Mouse (Mus musculus): ENCODE data around the gene Ccdc126. TPM values are rescaled to one million over a fixed set of nuclear protein-coding genes. Genes with fewer than 3 reads are reported as not detected.
A peak's percentile ranks its signal among the peaks of the same experiment; 100 is the strongest.

Ccdc126 gene
- polyA plus RNA-seq, 1 experiment from 2014 or later, result 3.0 TPM

DNA sequence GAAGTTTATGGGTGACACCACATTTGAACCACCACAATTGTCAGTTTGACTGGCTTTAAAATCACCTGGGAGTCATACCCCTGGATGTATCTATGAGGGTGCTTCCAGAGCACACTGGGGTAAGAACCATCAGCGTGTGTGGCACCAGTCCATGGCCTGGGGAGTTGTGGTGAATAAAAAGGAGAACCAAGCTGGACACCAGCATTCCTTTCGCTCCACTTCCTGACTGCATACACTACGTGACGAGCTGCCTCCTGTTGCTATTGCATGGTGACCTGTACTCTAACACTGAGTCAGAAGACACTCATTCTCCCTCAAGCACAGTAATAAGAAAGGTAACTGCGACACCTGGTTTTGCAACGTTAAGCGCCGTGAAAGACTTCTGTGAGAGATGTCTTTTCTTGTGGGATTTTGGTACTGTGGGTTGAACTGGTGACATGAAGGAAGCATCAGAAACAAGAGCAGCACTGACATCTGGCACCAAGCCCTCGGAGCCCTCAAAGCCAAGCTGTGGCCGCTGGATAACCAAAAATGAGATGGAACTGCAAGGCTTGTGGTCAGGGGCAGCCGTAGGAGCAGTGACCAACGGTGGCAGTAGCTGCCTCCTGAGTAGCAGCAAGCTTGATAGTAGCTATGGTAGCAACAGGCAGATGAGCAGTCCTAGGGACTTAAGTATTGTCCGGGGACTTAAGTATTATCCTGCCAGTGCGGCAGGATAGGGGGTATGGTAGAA lies 24.8 kb downstream of the Ccdc126 start:
- no peak for DNase-seq
- Histone ChIP-seq H3K27me3 (no peaks in the 10 kb centered on the region), H3K4me3 (replicated peaks) (no peak overlapping the region), H3K4me2 (no peak overlapping the region), H3K4me1 (replicated peaks) (no peaks in the 10 kb centered on the region), H3K36me3 (no peaks in the 10 kb centered on the region), H3K9ac (no peak overlapping the region), H3K27ac (no peak overlapping the region), H3K9me3 (replicated peaks) (no peaks in the 10 kb centered on the region)
- WGBS (ENCODE audit: insufficient replicate concordance), result 55% methylated on average over 14 of the region's 14 CpGs
- ATAC-seq (ENCODE audit: low read depth), result no peak

DNA sequence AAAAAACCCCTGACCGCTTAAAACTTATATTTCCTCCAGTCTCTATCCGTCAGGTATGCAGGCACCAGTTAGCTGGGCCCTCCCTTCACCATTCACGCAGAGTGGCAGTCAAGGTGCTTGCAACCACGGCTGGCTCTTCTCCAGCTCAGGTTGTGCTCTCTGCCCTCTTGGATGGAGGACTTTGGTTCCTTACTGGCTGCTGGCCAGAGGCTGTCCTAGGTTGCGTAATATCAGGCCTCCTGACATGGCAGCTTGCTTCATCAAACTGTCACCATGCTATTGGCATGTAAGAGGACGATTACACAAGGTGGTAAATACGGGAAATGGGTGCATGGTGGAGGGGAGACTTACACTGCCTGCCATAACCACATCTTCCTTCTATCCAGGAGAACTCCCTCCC lies 30.8 kb downstream of the Ccdc126 start:
- no peak for DNase-seq
- Histone ChIP-seq H3K4me2 (no peak overlapping the region), H3K9ac (no peak overlapping the region), H3K36me3 (no peaks in the 10 kb centered on the region), H3K9me3 (replicated peaks) (no peaks in the 10 kb centered on the region), H3K4me3 (replicated peaks) (no peak overlapping the region), H3K4me1 (replicated peaks) (no peaks in the 10 kb centered on the region), H3K27me3 (no peaks in the 10 kb centered on the region), H3K27ac (no peak overlapping the region)
- WGBS (ENCODE audit: insufficient replicate concordance), result 66% methylated on average over 7 of the region's 7 CpGs
- peak; percentile 23; the same call in 1 of the 2 replicates for ATAC-seq (ENCODE audit: low read depth)

DNA sequence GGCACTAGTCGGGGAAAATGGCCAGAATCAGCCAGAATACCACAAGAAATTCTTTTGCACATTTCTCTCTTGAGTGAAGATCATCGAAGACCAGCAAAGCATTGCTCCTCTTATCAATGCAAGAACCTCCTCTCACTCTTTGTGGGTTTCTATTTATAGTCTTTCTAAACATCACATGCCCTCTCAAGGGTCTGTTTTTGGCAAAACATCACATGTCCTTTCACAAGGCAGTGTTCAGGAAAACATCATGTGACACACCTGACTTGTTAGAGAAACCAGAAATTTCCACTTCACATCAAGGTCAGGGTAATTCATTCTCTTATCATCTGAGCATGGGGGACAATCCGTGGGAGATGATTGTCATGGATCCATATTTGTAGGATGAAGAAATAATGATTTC lies 35.5 kb downstream of the Ccdc126 start:
- 49% methylated on average over 3 of the region's 3 CpGs for WGBS (ENCODE audit: insufficient replicate concordance)
- Histone ChIP-seq H3K36me3 (no peaks in the 10 kb centered on the region), H3K4me2 (no peak overlapping the region), H3K27me3 (no peaks in the 10 kb centered on the region), H3K27ac (no peak overlapping the region), H3K9me3 (replicated peaks) (no peaks in the 10 kb centered on the region), H3K4me1 (replicated peaks) (no peaks in the 10 kb centered on the region), H3K9ac (no peak overlapping the region), H3K4me3 (replicated peaks) (no peak overlapping the region)
- ATAC-seq (ENCODE audit: low read depth) (no peak), DNase-seq (no peak)

DNA sequence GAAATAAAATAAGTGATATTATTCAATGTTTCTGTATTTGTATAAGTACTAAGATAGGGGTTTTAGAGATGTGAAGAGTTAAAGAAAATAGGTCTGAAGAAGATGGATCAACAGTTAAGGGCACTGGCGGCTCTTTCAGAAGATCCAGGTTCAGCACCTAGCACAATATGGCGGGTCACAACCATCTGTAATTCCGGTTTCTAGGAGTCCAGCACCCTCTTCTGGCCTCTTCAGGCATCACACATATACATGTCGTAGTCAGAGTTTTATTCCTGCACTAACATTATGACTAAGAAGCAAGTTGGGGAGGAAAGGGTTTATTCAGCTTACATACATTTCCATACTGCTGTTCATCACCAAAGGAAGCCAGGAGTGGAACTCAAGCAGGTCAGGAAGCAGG lies 36.1 kb downstream of the Ccdc126 start:
- DNase-seq (no peak), ATAC-seq (ENCODE audit: low read depth) (no peak)
- no peak overlapping the region for H3K27ac ChIP-seq
- no peak overlapping the region for H3K9ac ChIP-seq
- no peaks in the 10 kb centered on the region for H3K36me3 ChIP-seq
- no peaks in the 10 kb centered on the region for H3K27me3 ChIP-seq
- WGBS (ENCODE audit: insufficient replicate concordance), result 47% methylated on average over 4 of the region's 4 CpGs
- H3K9me3 ChIP-seq (replicated peaks), result no peaks in the 10 kb centered on the region
- no peak overlapping the region for H3K4me3 ChIP-seq (replicated peaks)
- no peaks in the 10 kb centered on the region for H3K4me1 ChIP-seq (replicated peaks)
- H3K4me2 ChIP-seq, result no peak overlapping the region

DNA sequence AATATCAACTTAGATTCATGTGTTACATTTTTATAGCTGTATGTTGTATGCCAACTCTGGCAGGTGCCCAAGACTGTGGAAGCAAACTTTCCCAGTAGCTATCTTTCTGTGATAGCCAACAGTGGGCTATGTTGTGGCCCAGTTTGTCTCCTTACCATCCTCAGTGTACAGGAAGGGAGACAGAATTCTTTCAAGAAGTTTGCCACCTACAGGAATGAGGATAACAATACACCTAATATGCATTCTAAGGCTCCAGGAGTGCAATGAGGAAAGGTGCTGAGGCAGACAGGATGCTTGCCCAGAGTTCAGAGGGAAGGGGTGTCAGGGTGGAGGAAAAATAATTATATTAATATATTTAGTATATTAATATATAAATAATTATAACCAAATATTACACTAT lies 41.3 kb downstream of the Ccdc126 start:
- no peak overlapping the region for H3K9ac ChIP-seq
- H3K9me3 ChIP-seq (replicated peaks), result no peaks in the 10 kb centered on the region
- no peak for DNase-seq
- no peak overlapping the region for H3K4me2 ChIP-seq
- no peak overlapping the region for H3K4me3 ChIP-seq (replicated peaks)
- no peaks in the 10 kb centered on the region for H3K4me1 ChIP-seq (replicated peaks)
- no peaks in the 10 kb centered on the region for H3K36me3 ChIP-seq
- H3K27ac ChIP-seq, result no peak overlapping the region
- H3K27me3 ChIP-seq, result no peaks in the 10 kb centered on the region
- no peak for ATAC-seq (ENCODE audit: low read depth)

DNA sequence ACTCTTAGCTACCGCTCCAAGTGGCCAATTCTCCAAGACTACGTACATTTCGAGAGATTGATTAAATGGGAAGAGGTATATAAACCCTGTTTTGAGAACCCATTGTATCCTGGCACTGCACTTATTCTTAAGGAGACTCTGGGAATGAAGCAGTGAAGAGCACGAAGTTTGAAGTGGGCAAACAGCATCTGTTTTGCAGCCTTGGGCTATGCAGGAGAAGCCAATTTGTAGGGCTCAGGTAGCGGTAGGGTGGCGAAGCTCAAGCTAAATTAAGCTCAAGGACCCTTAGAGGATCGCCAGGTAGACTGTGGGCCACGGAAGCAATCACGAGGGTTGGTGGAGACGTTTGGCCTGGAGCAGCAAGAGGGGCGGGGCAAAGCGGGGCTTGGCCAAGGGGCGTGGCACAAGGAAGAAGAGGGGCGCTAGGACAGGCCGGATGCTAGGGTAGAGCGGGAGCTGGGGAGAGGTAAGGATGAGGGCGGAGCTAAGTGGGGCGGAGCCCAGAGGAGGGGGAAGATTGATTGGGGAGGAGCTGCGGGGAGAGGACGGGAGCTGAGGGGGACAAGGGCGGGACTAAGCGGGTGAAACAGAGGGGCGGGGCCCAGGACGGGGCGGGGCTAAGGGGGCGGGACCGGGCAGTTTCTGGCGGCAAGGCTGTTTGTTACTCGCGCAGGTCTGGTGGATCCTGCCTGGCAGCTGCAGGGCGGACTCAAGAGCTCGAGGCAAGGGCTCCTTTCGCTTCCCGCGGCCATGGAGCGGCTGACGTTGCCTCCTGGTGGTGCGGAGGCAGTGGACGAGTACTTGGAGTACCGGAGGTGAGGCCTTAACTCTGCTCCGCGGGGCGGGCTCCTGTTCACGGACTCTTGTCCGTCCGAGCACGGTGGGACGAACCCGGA lies 48.3 kb downstream of the Ccdc126 start, which contains the start of gene Fam221a:
Gene Fam221a (plus strand): TSS at position 581 of the 896 bp plus-strand sequence.
- no peaks in the 10 kb centered on the region for H3K36me3 ChIP-seq
- peak within 1 kb of the TSS; percentile 80 for H3K4me2 ChIP-seq
- H3K4me3 ChIP-seq (replicated peaks), result peak within 1 kb of the TSS; percentile 65
- H3K9me3 ChIP-seq (replicated peaks), result no peaks in the 10 kb centered on the region
- H3K27ac ChIP-seq, result peak within 1 kb of the TSS; percentile 71
- H3K27me3 ChIP-seq, result no peaks in the 10 kb centered on the region
- peak within 1 kb of the TSS; percentile 75 for H3K9ac ChIP-seq
- 4% methylated on average over 48 of the region's 49 CpGs for WGBS (ENCODE audit: insufficient replicate concordance)
- H3K4me1 ChIP-seq (replicated peaks), result peaks cover 22% of the 10 kb centered on the region
- ATAC-seq (ENCODE audit: low read depth), result peak; percentile 97
- peak; percentile 95 for DNase-seq

DNA sequence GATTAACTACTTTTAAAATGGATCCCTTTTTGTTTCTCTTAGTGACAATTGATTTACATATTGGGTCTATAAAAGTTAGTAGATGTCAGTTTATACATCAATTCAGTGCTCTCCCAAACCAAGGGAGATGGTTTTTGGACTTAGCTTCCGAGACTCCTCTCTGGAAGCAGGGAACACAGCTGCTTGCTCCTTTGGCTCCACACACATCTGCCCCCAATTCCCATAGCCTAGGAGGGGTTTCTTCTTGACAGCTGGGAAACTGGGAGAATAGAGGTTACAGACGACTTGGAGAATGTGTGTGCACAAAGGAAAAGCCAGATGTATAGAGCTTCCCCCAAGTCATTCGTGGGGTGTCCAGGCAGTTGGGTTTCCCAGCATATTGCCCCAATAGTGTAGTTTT lies 49.1 kb downstream of the Ccdc126 start:
- Histone ChIP-seq H3K27me3 (no peaks in the 10 kb centered on the region), H3K4me3 (replicated peaks) (peak overlapping the region; percentile 65), H3K4me2 (peak overlapping the region; percentile 80), H3K9ac (peak overlapping the region; percentile 75), H3K4me1 (replicated peaks) (peaks cover 28% of the 10 kb centered on the region), H3K9me3 (replicated peaks) (no peaks in the 10 kb centered on the region), H3K27ac (no peak overlapping the region), H3K36me3 (no peaks in the 10 kb centered on the region)
- DNase-seq (no peak), ATAC-seq (ENCODE audit: low read depth) (no peak)
- WGBS (ENCODE audit: insufficient replicate concordance), result 64% methylated on average over 3 of the region's 3 CpGs

DNA sequence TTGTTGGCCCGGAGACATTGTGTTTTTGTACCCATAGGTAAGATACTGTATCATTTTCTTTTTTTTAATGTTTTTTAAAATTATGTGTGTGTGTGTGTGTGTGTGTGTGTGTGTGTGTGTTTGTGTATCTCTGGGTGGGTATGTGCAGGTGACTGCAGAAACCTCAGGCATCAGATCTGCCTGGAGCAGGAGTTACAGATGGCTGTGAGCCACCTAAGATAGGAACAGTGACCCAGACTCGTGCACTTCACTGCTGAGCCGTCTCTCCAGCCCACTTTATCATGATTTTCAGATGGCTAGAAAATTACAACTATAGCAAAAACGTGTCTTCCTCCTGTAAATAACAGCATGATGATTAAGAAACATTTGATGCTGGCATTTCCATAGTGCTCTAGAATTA lies 53.6 kb downstream of the Ccdc126 start:
- no peaks in the 10 kb centered on the region for H3K36me3 ChIP-seq
- no peak overlapping the region for H3K4me2 ChIP-seq
- no peak overlapping the region for H3K4me3 ChIP-seq (replicated peaks)
- H3K4me1 ChIP-seq (replicated peaks), result peaks cover 19% of the 10 kb centered on the region
- no peaks in the 10 kb centered on the region for H3K9me3 ChIP-seq (replicated peaks)
- no peak overlapping the region for H3K27ac ChIP-seq
- ATAC-seq (ENCODE audit: low read depth) (peak; percentile 54; the same call in 1 of the 2 replicates), DNase-seq (no peak)
- WGBS (ENCODE audit: insufficient replicate concordance), result 33% methylated on average over 4 of the region's 4 CpGs
- H3K27me3 ChIP-seq, result no peaks in the 10 kb centered on the region
- no peak overlapping the region for H3K9ac ChIP-seq

DNA sequence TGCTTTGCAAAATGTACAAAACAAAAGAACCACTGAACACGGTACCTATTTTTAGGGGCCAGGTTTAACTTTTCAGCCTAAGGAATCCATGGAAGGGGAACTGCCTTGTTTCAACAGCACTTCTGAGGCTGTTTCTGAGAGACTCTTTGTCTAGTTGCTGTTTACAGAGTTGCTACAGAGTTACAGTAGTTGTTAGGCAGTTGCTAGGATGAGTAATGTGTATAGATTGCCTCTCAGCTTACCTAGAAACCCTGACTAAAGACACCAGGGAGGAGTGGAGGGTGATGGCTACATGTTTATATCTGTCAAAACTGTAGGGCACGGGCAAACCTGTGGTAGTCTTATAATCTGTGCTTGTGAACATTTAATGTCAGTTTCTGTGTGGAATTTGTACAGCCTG lies 54.9 kb downstream of the Ccdc126 start:
- peaks cover 12% of the 10 kb centered on the region for H3K4me1 ChIP-seq (replicated peaks)
- DNase-seq, result no peak
- H3K4me2 ChIP-seq, result no peak overlapping the region
- H3K27me3 ChIP-seq, result no peaks in the 10 kb centered on the region
- no peak overlapping the region for H3K27ac ChIP-seq
- no peak overlapping the region for H3K4me3 ChIP-seq (replicated peaks)
- H3K9ac ChIP-seq, result no peak overlapping the region
- no peak for ATAC-seq (ENCODE audit: low read depth)
- H3K9me3 ChIP-seq (replicated peaks), result no peaks in the 10 kb centered on the region
- 73% methylated on average over 2 of the region's 2 CpGs for WGBS (ENCODE audit: insufficient replicate concordance)
- no peaks in the 10 kb centered on the region for H3K36me3 ChIP-seq

DNA sequence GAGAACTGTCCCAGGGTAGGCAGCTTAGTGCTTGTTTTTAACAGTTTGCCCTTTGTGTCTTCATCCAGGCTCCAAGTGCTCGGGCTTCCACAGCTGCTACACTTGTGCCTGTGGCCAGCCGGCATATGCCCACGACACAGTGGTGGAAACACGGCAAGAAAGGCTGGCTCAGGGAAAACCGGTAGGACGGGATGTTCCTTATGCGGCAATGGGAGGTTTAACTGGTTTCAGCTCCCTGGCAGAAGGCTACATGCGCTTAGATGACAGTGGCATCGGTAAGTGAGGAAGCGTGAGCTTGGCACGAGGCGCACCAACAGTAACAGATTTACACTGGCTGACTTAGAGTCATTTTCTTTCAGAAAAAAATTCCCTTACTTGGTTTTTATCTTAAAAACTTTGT lies 59.3 kb downstream of the Ccdc126 start:
- no peak overlapping the region for H3K4me2 ChIP-seq
- no peak overlapping the region for H3K9ac ChIP-seq
- 67% methylated on average over 12 of the region's 12 CpGs for WGBS (ENCODE audit: insufficient replicate concordance)
- DNase-seq (no peak), ATAC-seq (ENCODE audit: low read depth) (no peak)
- H3K36me3 ChIP-seq, result no peaks in the 10 kb centered on the region
- H3K4me1 ChIP-seq (replicated peaks), result peaks cover 6% of the 10 kb centered on the region
- no peaks in the 10 kb centered on the region for H3K9me3 ChIP-seq (replicated peaks)
- no peak overlapping the region for H3K27ac ChIP-seq
- H3K4me3 ChIP-seq (replicated peaks), result no peak overlapping the region
- H3K27me3 ChIP-seq, result no peaks in the 10 kb centered on the region
